Mouse (Mus musculus): ENCODE measurements at regions not wholly inside any gene's neighbourhood (a gene's known extent, or its start where the extent isn't known, plus 50 kb on each side); places are given as distances from the start of the nearest gene placed in this dataset.

GRCm38 (mm10) chr7:50993707-50994106 lies 394.7 kb downstream of the 4933405O20Rik start:
- in situ Hi-C loops (cut with MboI, MseI) = no loop called here

GRCm38 (mm10) chr7:51041899-51042667 lies 443.1 kb downstream of the 4933405O20Rik start:
- in situ Hi-C loops (cut with MboI, MseI) = no loop called here

- in situ Hi-C loops (cut with MboI, MseI) = no loop called here
Observed at GRCm38 (mm10) chr7:51051496-51051895, 452.5 kb downstream of the 4933405O20Rik start.

DNA sequence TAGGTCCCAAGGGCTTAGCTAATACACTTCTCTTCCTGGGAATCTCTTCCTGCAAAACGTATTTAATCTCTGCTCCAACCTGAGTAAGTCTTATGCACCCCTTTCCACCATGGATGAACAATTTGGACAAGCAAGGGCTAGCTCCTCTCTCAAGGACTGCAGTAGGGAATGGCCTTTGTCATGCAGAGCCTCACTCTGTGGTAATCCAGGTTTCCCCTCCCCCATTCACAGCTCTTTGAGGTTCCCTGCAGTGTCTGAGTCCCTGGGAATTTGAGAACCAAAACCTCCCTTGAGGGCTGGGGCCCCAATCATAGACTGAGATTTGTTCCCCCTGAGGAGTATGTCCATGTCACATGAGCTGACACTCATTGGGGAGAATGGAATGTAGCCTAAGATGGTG lies 442.5 kb upstream of the Ano5 start:
- in situ Hi-C loops (cut with MboI, MseI) = no loop called here

GRCm38 (mm10) chr7:51093774-51094173 lies 417.1 kb upstream of the Ano5 start:
- in situ Hi-C loops (cut with MboI, MseI) = no loop called here

GRCm38 (mm10) chr7:51101166-51101565 lies 409.7 kb upstream of the Ano5 start:
- in situ Hi-C loops (cut with MboI, MseI) = no loop called here

DNA sequence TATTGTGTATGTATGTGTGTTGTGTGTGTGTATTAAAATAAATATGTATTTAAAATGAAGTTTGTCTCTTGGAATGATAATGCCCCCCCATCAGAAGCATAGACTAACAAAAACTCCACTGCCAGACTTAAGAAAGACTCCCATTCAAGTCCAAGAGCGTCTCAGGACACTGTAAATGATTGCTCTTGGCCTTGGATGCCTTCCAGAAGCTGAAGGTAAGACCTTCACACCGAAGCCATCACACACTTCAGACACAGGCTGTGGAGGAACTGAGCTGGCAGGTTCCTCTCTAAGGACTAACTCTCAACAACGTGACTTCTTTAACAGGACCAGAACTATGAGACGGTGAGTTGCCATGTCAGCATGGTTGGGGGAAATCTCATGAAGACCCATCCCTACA lies 370.0 kb upstream of the Ano5 start:
- in situ Hi-C loops (cut with MboI, MseI) = no loop called here

- in situ Hi-C loops (cut with MboI, MseI) = no loop called here
Observed at GRCm38 (mm10) chr7:51175211-51175610, 335.6 kb upstream of the Ano5 start.

- in situ Hi-C loops (cut with MboI, MseI) = loop anchor here (25.0 kb wide), 1 partner anchor 528 kb away; no protein-coding TSS in a partner anchor
Observed at GRCm38 (mm10) chr7:51215487-51216232, 295.2 kb upstream of the Ano5 start.

GRCm38 (mm10) chr7:51216233-51216605 lies 294.6 kb upstream of the Ano5 start:
- in situ Hi-C loops (cut with MboI, MseI) = loop anchor here (25.0 kb wide), 1 partner anchor 529 kb away; no protein-coding TSS in a partner anchor

GRCm38 (mm10) chr7:51221351-51221750 lies 289.5 kb upstream of the Ano5 start:
- in situ Hi-C loops (cut with MboI, MseI) = loop anchor here (25.0 kb wide), 1 partner anchor 534 kb away; no protein-coding TSS in a partner anchor

- in situ Hi-C loops (cut with MboI, MseI) = loop anchor here (25.0 kb wide), 1 partner anchor 535 kb away; no protein-coding TSS in a partner anchor
Observed at GRCm38 (mm10) chr7:51221806-51222205, 289.0 kb upstream of the Ano5 start.

DNA sequence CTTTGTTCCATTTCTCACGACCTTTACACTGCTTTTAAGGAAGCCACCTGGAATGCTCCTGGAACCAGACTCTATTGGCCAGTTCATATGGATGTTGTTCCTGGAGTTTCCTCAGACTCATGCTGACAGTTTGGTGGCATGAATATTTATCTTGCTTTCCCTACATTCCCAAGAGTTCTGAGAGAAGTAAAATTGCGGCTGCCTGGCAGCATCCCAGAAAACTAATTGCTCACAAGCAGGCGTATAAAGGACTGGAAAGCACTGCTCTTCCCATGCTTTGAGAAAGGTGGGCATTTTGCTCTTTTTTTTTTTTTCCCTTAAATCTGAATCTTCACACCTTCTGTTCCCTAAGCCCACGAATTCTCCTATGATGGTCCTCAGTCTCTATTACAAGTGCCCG lies 283.7 kb upstream of the Ano5 start:
- in situ Hi-C loops (cut with MboI, MseI) = no loop called here

- in situ Hi-C loops (cut with MboI, MseI) = no loop called here
Observed at GRCm38 (mm10) chr7:51234616-51235015, 276.2 kb upstream of the Ano5 start.

GRCm38 (mm10) chr7:51247695-51248094 lies 263.1 kb upstream of the Ano5 start:
- in situ Hi-C loops (cut with MboI, MseI) = no loop called here

- in situ Hi-C loops (cut with MboI, MseI) = no loop called here
Observed at GRCm38 (mm10) chr7:51254461-51254860, 256.4 kb upstream of the Ano5 start.

GRCm38 (mm10) chr7:51259160-51259831 lies 251.5 kb upstream of the Ano5 start:
- in situ Hi-C loops (cut with MboI, MseI) = no loop called here

GRCm38 (mm10) chr7:51264166-51264565 lies 246.7 kb upstream of the Ano5 start:
- in situ Hi-C loops (cut with MboI, MseI) = no loop called here

GRCm38 (mm10) chr7:51265896-51266295 lies 244.9 kb upstream of the Ano5 start:
- in situ Hi-C loops (cut with MboI, MseI) = no loop called here

DNA sequence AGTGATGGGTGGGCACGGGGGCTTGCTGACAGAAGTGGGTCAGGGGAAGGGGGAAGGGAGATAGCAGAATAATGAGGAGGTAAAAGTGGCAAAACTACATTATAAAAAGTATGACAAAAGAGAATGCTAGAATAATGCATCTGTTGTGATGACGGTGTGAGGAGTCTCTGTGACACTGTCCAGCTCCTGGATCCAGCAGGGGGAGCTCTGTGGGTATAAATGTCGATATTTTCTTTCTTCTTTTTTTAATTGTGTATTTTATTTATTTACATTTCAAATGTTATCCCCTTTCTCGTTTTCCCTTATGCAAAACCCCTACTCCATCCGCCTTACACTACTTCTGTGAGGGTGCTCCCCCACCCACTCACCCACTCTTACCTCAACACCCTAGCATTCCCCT lies 243.9 kb upstream of the Ano5 start:
- in situ Hi-C loops (cut with MboI, MseI) = no loop called here

DNA sequence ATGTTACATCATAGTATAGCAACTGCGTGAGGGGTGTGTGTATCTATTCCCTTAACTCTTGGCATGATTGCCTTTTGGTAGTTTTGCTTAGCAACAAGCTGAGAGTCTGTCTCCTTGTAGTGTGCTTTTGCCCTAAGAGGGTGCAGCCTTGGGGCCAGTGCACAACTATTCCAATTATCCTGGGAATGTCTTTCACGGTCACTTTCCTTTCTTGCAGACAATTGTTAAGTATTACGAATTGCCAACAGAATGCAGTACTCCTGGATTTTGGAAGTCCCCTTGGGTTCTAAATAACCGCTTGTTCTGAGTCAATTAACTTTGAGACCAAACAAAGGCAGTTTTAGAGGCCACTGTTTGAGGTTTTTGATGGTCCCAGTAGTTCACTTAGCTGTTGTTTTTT lies 242.1 kb upstream of the Ano5 start:
- in situ Hi-C loops (cut with MboI, MseI) = no loop called here

DNA sequence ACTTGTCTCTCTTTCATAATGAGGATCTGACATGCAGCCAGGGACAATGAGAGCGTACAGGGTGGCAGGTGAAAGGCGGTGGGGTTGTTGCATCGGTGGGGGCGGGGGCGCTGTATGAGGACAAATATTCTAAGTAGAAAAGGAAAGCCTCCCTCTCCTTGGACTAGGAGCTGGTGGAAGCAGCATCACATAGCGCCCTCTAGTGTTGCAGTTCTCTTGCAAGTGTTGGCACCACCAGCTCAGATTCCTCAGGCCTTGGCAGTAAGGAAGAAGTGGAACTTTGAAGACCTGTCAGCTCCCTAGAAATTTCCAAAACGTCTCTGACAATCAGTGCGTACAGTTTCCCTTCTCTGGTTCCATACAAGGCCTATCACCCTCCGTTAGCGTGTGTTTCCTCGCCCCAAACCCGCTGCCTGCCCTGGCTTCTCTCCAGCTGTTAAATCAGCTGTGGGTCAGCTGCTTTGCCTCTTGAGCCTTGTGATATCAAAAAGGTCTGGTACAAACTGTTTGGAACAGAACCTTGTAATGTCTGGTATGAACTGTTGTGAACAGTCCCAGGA lies 240.2 kb upstream of the Ano5 start:
- in situ Hi-C loops (cut with MboI, MseI) = no loop called here

All from T-helper 2 cell (primary cell).